Mouse (Mus musculus): ENCODE measurements at regions not wholly inside any gene's neighbourhood (a gene's known extent, or its start where the extent isn't known, plus 50 kb on each side); places are given as distances from the start of the nearest gene placed in this dataset.
"Not testable (repeated sequence)": the region's sequence is repeated elsewhere in the genome, so short reads cannot be mapped to it uniquely, and the experiment has no call there.

- Histone ChIP-seq H3K9me3 (ENCODE audit: low read length) (no peaks in the 10 kb centered on the region), H3K27ac (ENCODE audit: low read length) (no peak overlapping the region), H3K4me2 (replicated peaks; ENCODE audit: low read depth, low read length) (no peak overlapping the region), H3K4me3 (ENCODE audit: low read depth, low read length) (no peak overlapping the region), H3K36me3 (ENCODE audit: insufficient read depth, low read length) (no peaks in the 10 kb centered on the region), H3K4me1 (ENCODE audit: insufficient read depth, low read depth, low read length) (0 out of 2 replicates have a peak, but pooled peaks cover 2% of the 10 kb centered on the region), H3K9ac (replicated peaks; ENCODE audit: low read depth) (no peak overlapping the region), H3K27me3 (replicated peaks; ENCODE audit: insufficient read depth, low read length) (no peaks in the 10 kb centered on the region)
- no peak for DNase-seq (ENCODE audit: low spot score)
- TF ChIP-seq CTCF (IDR thresholded peaks at IDR 0.05) (no peak), EP300 (IDR thresholded peaks at IDR 0.05) (no peak)
- no peak for ATAC-seq
- 86% methylated on average over 9 of the region's 9 CpGs for WGBS
These were observed 57.3 kb upstream of the Slc44a3 start for GRCm38 (mm10) chr3:121589494-121589885.

- H3K27ac ChIP-seq (ENCODE audit: low read length), result no peak overlapping the region
- no peak overlapping the region for H3K9ac ChIP-seq (replicated peaks; ENCODE audit: low read depth)
- no peak overlapping the region for H3K4me3 ChIP-seq (ENCODE audit: low read depth, low read length)
- H3K36me3 ChIP-seq (ENCODE audit: insufficient read depth, low read length), result no peaks in the 10 kb centered on the region
- H3K4me1 ChIP-seq (ENCODE audit: insufficient read depth, low read depth, low read length), result 0 out of 2 replicates have a peak, but pooled peaks cover 2% of the 10 kb centered on the region
- WGBS, result 43% methylated on average over 14 of the region's 14 CpGs
- H3K27me3 ChIP-seq (replicated peaks; ENCODE audit: insufficient read depth, low read length), result no peaks in the 10 kb centered on the region
- TF ChIP-seq EP300 (IDR thresholded peaks at IDR 0.05) (0 out of 2 replicates have a peak, but pooled peaks have one; percentile 26), CTCF (IDR thresholded peaks at IDR 0.05) (no peak)
- DNase-seq (ENCODE audit: low spot score) (peak; percentile 90), ATAC-seq (peak; percentile 81)
- H3K4me2 ChIP-seq (replicated peaks; ENCODE audit: low read depth, low read length), result no peak overlapping the region
- H3K9me3 ChIP-seq (ENCODE audit: low read length), result no peaks in the 10 kb centered on the region
These were observed 56.7 kb upstream of the Slc44a3 start for GRCm38 (mm10) chr3:121588737-121589493.

GRCm38 (mm10) chr3:121585306-121585705 is 53.1 kb upstream of the Slc44a3 start:
- Histone ChIP-seq H3K27me3 (replicated peaks; ENCODE audit: insufficient read depth, low read length) (no peaks in the 10 kb centered on the region), H3K4me1 (ENCODE audit: insufficient read depth, low read depth, low read length) (0 out of 2 replicates have a peak, but pooled peaks cover 2% of the 10 kb centered on the region), H3K36me3 (ENCODE audit: insufficient read depth, low read length) (no peaks in the 10 kb centered on the region), H3K9ac (replicated peaks; ENCODE audit: low read depth) (no peak overlapping the region), H3K9me3 (ENCODE audit: low read length) (no peaks in the 10 kb centered on the region), H3K27ac (ENCODE audit: low read length) (no peak overlapping the region; the same call in 1 of the 2 replicates), H3K4me2 (replicated peaks; ENCODE audit: low read depth, low read length) (no peak overlapping the region), H3K4me3 (ENCODE audit: low read depth, low read length) (no peak overlapping the region)
- 86% methylated on average over 5 of the region's 5 CpGs for WGBS
- ATAC-seq (no peak), DNase-seq (ENCODE audit: low spot score) (no peak)
- TF ChIP-seq CTCF (IDR thresholded peaks at IDR 0.05), result no peak
- no peak for TF ChIP-seq EP300 (IDR thresholded peaks at IDR 0.05)

- TF ChIP-seq EP300 (IDR thresholded peaks at IDR 0.05), result peak; percentile 98
- TF ChIP-seq CTCF (IDR thresholded peaks at IDR 0.05), result no peak
- ATAC-seq (peak; percentile 87), DNase-seq (ENCODE audit: low spot score) (peak; percentile 90)
- 0 out of 2 replicates have a peak, but pooled peaks cover 2% of the 10 kb centered on the region for H3K4me1 ChIP-seq (ENCODE audit: insufficient read depth, low read depth, low read length)
- H3K27me3 ChIP-seq (replicated peaks; ENCODE audit: insufficient read depth, low read length), result no peaks in the 10 kb centered on the region
- H3K9me3 ChIP-seq (ENCODE audit: low read length), result no peaks in the 10 kb centered on the region
- H3K36me3 ChIP-seq (ENCODE audit: insufficient read depth, low read length), result no peaks in the 10 kb centered on the region
- no peak overlapping the region for H3K4me2 ChIP-seq (replicated peaks; ENCODE audit: low read depth, low read length)
- H3K27ac ChIP-seq (ENCODE audit: low read length), result peak overlapping the region; percentile 39
- 40% methylated on average over 5 of the region's 5 CpGs for WGBS
- no peak overlapping the region for H3K4me3 ChIP-seq (ENCODE audit: low read depth, low read length)
- no peak overlapping the region for H3K9ac ChIP-seq (replicated peaks; ENCODE audit: low read depth)
These were observed 52.5 kb upstream of the Slc44a3 start for GRCm38 (mm10) chr3:121584736-121585151.

GRCm38 (mm10) chr3:121584317-121584716 is 52.1 kb upstream of the Slc44a3 start:
- no peak overlapping the region for H3K4me3 ChIP-seq (ENCODE audit: low read depth, low read length)
- ATAC-seq (peak; percentile 69), DNase-seq (ENCODE audit: low spot score) (peak; percentile 88)
- H3K27me3 ChIP-seq (replicated peaks; ENCODE audit: insufficient read depth, low read length), result no peaks in the 10 kb centered on the region
- H3K4me1 ChIP-seq (ENCODE audit: insufficient read depth, low read depth, low read length), result 0 out of 2 replicates have a peak, but pooled peaks cover 2% of the 10 kb centered on the region
- no peak overlapping the region for H3K9ac ChIP-seq (replicated peaks; ENCODE audit: low read depth)
- H3K27ac ChIP-seq (ENCODE audit: low read length), result peak overlapping the region; percentile 39
- no peak for TF ChIP-seq CTCF (IDR thresholded peaks at IDR 0.05)
- TF ChIP-seq EP300 (IDR thresholded peaks at IDR 0.05), result no peak
- no peak overlapping the region for H3K4me2 ChIP-seq (replicated peaks; ENCODE audit: low read depth, low read length)
- no peaks in the 10 kb centered on the region for H3K9me3 ChIP-seq (ENCODE audit: low read length)
- no peaks in the 10 kb centered on the region for H3K36me3 ChIP-seq (ENCODE audit: insufficient read depth, low read length)

- ATAC-seq; H3K4me1 ChIP-seq (ENCODE audit: insufficient read depth, low read depth, low read length): not testable (repeated sequence)
- TF ChIP-seq CTCF (IDR thresholded peaks at IDR 0.05), result peak; percentile 7; the same call in 1 of the 2 replicates
These were observed 50.5 kb upstream of the Slc44a3 start for GRCm38 (mm10) chr3:121582711-121583110.

More at GRCm38 (mm10) chr3:121582711-121583110, 50.5 kb upstream of the Slc44a3 start:
- H3K36me3 ChIP-seq (ENCODE audit: insufficient read depth, low read length); H3K9ac ChIP-seq (replicated peaks; ENCODE audit: low read depth); H3K27me3 ChIP-seq (replicated peaks; ENCODE audit: insufficient read depth, low read length); H3K27ac ChIP-seq (ENCODE audit: low read length); H3K4me3 ChIP-seq (ENCODE audit: low read depth, low read length); H3K4me2 ChIP-seq (replicated peaks; ENCODE audit: low read depth, low read length); DNase-seq (ENCODE audit: low spot score); H3K9me3 ChIP-seq (ENCODE audit: low read length): not testable (repeated sequence)
- WGBS, result 79% methylated on average over 4 of the region's 4 CpGs
